Mouse (Mus musculus): ENCODE data around the gene Serpina6. TPM values are rescaled to one million over a fixed set of nuclear protein-coding genes. Genes with fewer than 3 reads are reported as not detected.
A peak's percentile ranks its signal among the peaks of the same experiment; 100 is the strongest.

Gene Serpina6
- total and polyA plus RNA-seq, 2 experiments from 2014 or later = not detected

DNA sequence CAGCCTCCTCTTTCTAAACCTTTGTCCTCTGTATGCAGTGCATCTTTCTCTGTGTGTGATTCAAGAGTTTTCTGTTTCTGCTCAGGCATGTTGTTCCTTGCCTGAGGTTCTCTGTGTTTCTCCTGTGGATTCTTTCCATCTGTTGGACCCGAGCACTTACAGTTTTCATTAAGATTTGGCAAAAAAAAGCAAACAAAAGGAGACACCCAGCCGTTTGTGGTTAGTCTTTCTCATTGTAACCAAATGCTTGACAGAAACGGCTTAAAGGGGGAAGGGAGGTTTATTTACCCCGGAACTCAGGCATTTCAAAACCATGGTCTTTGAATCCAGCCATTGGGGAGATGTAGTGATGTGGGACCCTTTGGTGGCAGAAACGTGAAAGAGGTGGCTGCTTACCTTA is 12.4 kb downstream of the Serpina6 start:
- WGBS = 30% methylated on average over 5 of the region's 5 CpGs

DNA sequence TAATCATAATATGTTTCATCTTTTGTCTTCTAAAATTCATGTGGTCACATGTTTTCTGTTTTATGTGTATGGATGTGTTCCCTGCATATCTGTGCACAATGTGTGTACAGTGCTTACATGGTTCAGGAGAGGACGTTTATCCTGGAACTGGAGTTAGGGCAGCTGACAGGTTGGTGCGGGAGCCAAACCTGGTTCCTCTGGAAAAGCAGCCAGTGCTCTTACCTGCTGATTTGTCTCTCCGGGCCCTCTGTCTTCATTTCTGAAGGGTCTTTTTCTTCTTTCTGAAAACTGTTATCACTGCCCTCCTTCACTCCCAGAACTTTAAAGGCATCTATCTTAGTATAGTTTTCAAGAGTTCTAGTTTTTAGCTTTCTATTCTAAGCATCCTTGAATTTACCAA is 13.2 kb downstream of the Serpina6 start:
- TF ChIP-seq CTCF (IDR thresholded peaks at IDR 0.05) = no peak
- Histone ChIP-seq H3K9me3 (ENCODE audit: low read length) (no peaks in the 10 kb centered on the region), H3K27me3 (ENCODE audit: insufficient read depth, low read length) (no peaks in the 10 kb centered on the region), H3K4me1 (ENCODE audit: insufficient read depth, low read length) (no peaks in the 10 kb centered on the region), H3K27ac (ENCODE audit: low read depth, low read length) (no peak overlapping the region), H3K9ac (replicated peaks; ENCODE audit: low read length, poor library complexity, severe bottlenecking) (no peak overlapping the region), H3K4me3 (ENCODE audit: low read depth, low read length) (no peak overlapping the region), H3K4me2 (ENCODE audit: low read depth, low read length, poor library complexity, severe bottlenecking) (no peak overlapping the region), H3K36me3 (ENCODE audit: insufficient read depth, low read length) (no peaks in the 10 kb centered on the region)
- ATAC-seq (ENCODE audit: low FRiP score) = no peak
- no peak for DNase-seq (ENCODE audit: low spot score)
- 83% methylated on average over 3 of the region's 3 CpGs for WGBS

More for the DNA sequence above, 12.4 kb downstream of the Serpina6 start:
- H3K4me1 ChIP-seq (ENCODE audit: insufficient read depth, low read length) = no peaks in the 10 kb centered on the region
- no peak overlapping the region for H3K4me2 ChIP-seq (ENCODE audit: low read depth, low read length, poor library complexity, severe bottlenecking)
- H3K27me3 ChIP-seq (ENCODE audit: insufficient read depth, low read length) = no peaks in the 10 kb centered on the region
- TF ChIP-seq CTCF (IDR thresholded peaks at IDR 0.05) = no peak
- H3K27ac ChIP-seq (ENCODE audit: low read depth, low read length) = no peak overlapping the region
- H3K4me3 ChIP-seq (ENCODE audit: low read depth, low read length) = no peak overlapping the region
- no peak for ATAC-seq (ENCODE audit: low FRiP score)
- no peaks in the 10 kb centered on the region for H3K36me3 ChIP-seq (ENCODE audit: insufficient read depth, low read length)
- no peak overlapping the region for H3K9ac ChIP-seq (replicated peaks; ENCODE audit: low read length, poor library complexity, severe bottlenecking)
- DNase-seq (ENCODE audit: low spot score) = no peak
- H3K9me3 ChIP-seq (ENCODE audit: low read length) = no peaks in the 10 kb centered on the region

DNA sequence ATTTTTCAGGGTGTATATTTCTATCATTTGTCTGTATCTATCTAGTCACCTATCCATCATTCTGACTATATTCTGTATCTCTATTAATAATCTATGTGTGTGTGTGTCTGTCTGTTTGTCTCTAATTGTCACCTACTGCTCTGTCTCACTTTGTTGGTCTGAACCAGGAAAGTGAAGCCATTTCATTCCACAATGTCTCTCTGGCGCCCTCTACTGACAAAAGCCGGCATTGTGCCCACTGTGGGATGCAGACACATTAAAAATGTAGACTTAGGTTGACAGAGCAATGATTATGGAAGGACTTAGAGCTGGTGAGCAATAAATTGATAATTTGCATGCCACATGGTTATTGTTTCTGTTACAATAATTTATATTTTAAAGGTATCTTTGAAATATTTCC is 13.7 kb downstream of the Serpina6 start:
- no peaks in the 10 kb centered on the region for H3K4me1 ChIP-seq (ENCODE audit: insufficient read depth, low read length)
- peak; percentile 72; the same call in 1 of the 2 replicates for ATAC-seq (ENCODE audit: low FRiP score)
- no peaks in the 10 kb centered on the region for H3K9me3 ChIP-seq (ENCODE audit: low read length)
- WGBS = 0% methylated on average over 2 of the region's 2 CpGs
- H3K36me3 ChIP-seq (ENCODE audit: insufficient read depth, low read length) = no peaks in the 10 kb centered on the region
- no peak overlapping the region for H3K9ac ChIP-seq (replicated peaks; ENCODE audit: low read length, poor library complexity, severe bottlenecking)
- H3K4me2 ChIP-seq (ENCODE audit: low read depth, low read length, poor library complexity, severe bottlenecking) = no peak overlapping the region
- no peaks in the 10 kb centered on the region for H3K27me3 ChIP-seq (ENCODE audit: insufficient read depth, low read length)
- no peak overlapping the region for H3K4me3 ChIP-seq (ENCODE audit: low read depth, low read length)
- no peak overlapping the region for H3K27ac ChIP-seq (ENCODE audit: low read depth, low read length)
- peak; percentile 98 for TF ChIP-seq CTCF (IDR thresholded peaks at IDR 0.05)
- peak; percentile 78 for DNase-seq (ENCODE audit: low spot score)

DNA sequence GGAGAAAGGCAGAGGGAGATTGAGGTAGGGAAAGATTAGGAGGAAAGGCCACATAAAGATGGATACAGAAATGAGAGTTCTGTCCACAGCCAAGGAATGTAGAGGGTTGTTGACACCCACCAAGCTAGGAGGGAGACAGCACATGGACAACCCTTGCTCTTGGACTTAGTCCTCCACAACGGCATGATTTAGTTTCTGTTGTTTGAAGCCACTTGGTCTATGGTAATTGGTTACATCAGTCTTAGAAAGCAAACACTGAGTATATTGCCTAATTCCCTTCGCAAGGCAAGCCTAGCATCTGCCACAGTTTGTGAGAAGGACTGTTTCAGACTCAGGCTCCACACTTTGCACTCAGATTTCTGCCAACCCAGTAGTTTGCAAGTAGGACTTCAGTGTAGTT is 21.2 kb downstream of the Serpina6 start:
- no peak overlapping the region for H3K9ac ChIP-seq (replicated peaks; ENCODE audit: low read length, poor library complexity, severe bottlenecking)
- 85% methylated on average over 2 of the region's 2 CpGs for WGBS

DNA sequence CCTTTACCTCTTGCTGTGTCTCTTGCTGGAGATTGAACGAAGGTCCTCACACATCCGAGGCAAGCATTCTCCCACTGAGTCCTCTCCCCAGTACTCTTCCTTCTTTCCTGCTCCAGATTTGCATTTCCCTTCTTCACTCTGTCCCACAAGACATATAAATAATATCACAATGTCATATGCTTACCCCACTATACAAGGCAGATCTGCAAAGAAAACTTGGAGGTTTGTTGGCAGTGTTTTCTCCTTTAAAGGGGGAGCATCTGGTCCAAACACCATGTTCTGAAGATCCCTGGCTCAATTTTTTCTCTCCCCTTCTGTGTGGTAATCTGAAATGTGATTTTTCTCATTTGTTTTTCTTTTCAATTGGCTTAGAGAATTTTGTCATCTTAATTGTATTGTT is 22.6 kb downstream of the Serpina6 start:
- H3K9me3 ChIP-seq (ENCODE audit: low read length) = no peaks in the 10 kb centered on the region
- WGBS = 67% methylated on average over 2 of the region's 2 CpGs
- H3K27ac ChIP-seq (ENCODE audit: low read depth, low read length) = no peak overlapping the region
- no peaks in the 10 kb centered on the region for H3K36me3 ChIP-seq (ENCODE audit: insufficient read depth, low read length)
- H3K4me2 ChIP-seq (ENCODE audit: low read depth, low read length, poor library complexity, severe bottlenecking) = no peak overlapping the region
- H3K4me1 ChIP-seq (ENCODE audit: insufficient read depth, low read length) = no peaks in the 10 kb centered on the region
- no peak for DNase-seq (ENCODE audit: low spot score)
- no peaks in the 10 kb centered on the region for H3K27me3 ChIP-seq (ENCODE audit: insufficient read depth, low read length)
- no peak for ATAC-seq (ENCODE audit: low FRiP score)
- H3K4me3 ChIP-seq (ENCODE audit: low read depth, low read length) = no peak overlapping the region
- TF ChIP-seq CTCF (IDR thresholded peaks at IDR 0.05) = no peak
- H3K9ac ChIP-seq (replicated peaks; ENCODE audit: low read length, poor library complexity, severe bottlenecking) = no peak overlapping the region

More for the DNA sequence above, 21.2 kb downstream of the Serpina6 start:
- no peak overlapping the region for H3K27ac ChIP-seq (ENCODE audit: low read depth, low read length)
- no peaks in the 10 kb centered on the region for H3K9me3 ChIP-seq (ENCODE audit: low read length)
- no peaks in the 10 kb centered on the region for H3K27me3 ChIP-seq (ENCODE audit: insufficient read depth, low read length)
- DNase-seq (ENCODE audit: low spot score) (no peak), ATAC-seq (ENCODE audit: low FRiP score) (no peak)
- H3K4me3 ChIP-seq (ENCODE audit: low read depth, low read length) = no peak overlapping the region
- no peaks in the 10 kb centered on the region for H3K4me1 ChIP-seq (ENCODE audit: insufficient read depth, low read length)
- no peaks in the 10 kb centered on the region for H3K36me3 ChIP-seq (ENCODE audit: insufficient read depth, low read length)
- no peak overlapping the region for H3K4me2 ChIP-seq (ENCODE audit: low read depth, low read length, poor library complexity, severe bottlenecking)
- TF ChIP-seq CTCF (IDR thresholded peaks at IDR 0.05) = no peak

DNA sequence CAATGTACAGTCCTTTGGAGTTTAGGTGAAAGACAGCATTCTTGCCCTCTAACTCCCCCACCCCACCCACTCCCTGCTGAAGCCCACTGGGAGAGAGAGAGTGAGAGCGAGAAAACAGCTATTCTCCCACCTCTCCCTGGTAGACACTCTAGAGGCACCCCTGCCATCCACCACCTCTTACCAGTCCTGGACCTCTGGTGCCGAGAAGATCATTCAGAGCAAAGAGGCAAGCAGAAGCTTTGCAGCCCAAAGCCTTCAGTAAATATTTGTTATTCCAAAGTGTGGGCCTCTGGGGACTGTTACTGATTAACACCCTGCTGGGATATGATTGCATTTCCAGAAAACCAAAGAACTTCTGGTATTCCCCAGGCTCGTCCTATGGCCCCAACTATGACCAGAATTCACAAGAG is 25.8 kb downstream of the Serpina6 start, which contains the start of gene Serpina10:
Serpina10 (minus strand) TSS at position 242 of the 410 bp plus-strand sequence.
- H3K9me3 ChIP-seq (ENCODE audit: low read length) = no peaks in the 10 kb centered on the region
- DNase-seq (ENCODE audit: low spot score) (no peak), ATAC-seq (ENCODE audit: low FRiP score) (no peak)
- no peak within 1 kb of the TSS for H3K27ac ChIP-seq (ENCODE audit: low read depth, low read length)
- H3K9ac ChIP-seq (replicated peaks; ENCODE audit: low read length, poor library complexity, severe bottlenecking) = no peak within 1 kb of the TSS
- no peaks in the 10 kb centered on the region for H3K4me1 ChIP-seq (ENCODE audit: insufficient read depth, low read length)
- no peak within 1 kb of the TSS for H3K4me2 ChIP-seq (ENCODE audit: low read depth, low read length, poor library complexity, severe bottlenecking)
- H3K4me3 ChIP-seq (ENCODE audit: low read depth, low read length) = no peak within 1 kb of the TSS
- 75% methylated on average over 3 of the region's 3 CpGs for WGBS
- TF ChIP-seq CTCF (IDR thresholded peaks at IDR 0.05) = no peak
- H3K36me3 ChIP-seq (ENCODE audit: insufficient read depth, low read length) = no peaks in the 10 kb centered on the region
- no peaks in the 10 kb centered on the region for H3K27me3 ChIP-seq (ENCODE audit: insufficient read depth, low read length)

All from midbrain, postnatal 0 days (tissue).